Mouse (Mus musculus) small intestine, adult 2 months (tissue): ENCODE measurements around the gene Myh14.

Source experiments
- CTCF ChIP-seq: fragments of 200-500 bp; IDR thresholded peaks from 2 replicates; pipeline ENCODE4 v1.5.1; 2012; ENCODE audit warnings: low read depth, mild to moderate bottlenecking, control low read depth, inconsistent platforms, low read length, moderate library complexity, mixed read lengths; ENCODE audit not compliant: insufficient replicate concordance, insufficient read length; ENCODE audit errors: extremely low read depth
- POLR2A ChIP-seq: fragments of 200-500 bp; IDR thresholded peaks from 2 replicates; pipeline ENCODE4 v1.6.1; 2012; ENCODE audit warnings: low read depth, mild to moderate bottlenecking, control low read depth, inconsistent platforms, low read length, moderate library complexity

DNA sequence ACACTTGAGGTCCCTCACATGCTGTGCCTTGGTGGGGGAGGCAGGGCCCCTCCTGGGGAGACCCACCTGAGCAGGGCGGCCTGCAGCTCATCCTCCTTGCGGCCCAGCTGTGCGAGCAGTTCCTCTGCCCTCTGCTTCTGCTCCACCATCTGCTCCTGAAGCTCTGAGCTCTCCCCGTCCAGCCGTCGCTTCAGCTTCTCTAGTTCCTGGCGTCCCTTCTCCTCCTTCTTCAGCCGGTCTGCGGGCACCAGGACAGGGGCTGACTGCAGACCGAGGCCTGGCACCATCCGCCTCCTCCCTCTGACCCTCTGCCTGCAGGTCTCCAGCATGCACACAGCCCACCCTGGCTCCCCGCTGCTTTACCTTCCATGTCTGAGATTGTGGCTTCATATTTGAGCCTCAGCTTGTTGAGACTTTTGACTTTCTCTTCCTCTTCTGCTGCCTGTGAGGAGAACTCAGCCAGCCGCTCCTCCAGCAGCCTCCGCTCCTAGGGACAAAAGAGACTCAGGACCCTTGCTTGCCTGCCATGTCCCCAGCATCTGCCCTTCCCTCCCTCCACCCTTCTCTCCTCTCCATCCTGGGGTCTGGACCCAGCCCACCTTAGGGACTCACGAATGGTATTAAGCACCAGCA is 42.1 kb downstream of the Myh14 start:
- TF ChIP-seq CTCF (no peak), POLR2A (no peak)
